Mouse (Mus musculus): ENCODE results near the gene Erc2. TPM values are rescaled to one million over a fixed set of nuclear protein-coding genes. Genes with fewer than 3 reads are reported as not detected.

The Erc2 gene
- total RNA-seq, 2 experiments from 2014 or later: 198 to 199 TPM

DNA sequence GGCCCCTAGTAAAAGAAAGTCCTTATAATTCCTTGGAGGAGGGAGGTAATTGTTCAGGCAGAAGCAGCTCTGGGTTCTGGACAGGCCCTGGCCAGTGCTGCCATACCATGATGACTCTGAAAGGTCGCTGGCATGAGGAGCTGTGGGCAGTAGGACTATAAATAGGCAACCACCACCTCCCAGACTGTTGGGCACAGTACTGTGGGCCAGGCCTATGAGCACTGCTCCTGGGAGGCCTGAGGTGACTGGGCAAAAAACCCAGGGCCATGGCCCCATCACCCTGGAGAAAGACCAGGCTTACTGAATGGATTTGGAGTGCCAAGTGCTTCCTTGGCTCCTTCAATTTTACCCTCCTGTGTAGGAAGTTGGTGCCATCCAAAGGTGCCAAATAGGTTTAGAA is 898.9 kb downstream of the Erc2 start:
- DNase-seq (ENCODE audit: low spot score in 2 of 2): no peak

DNA sequence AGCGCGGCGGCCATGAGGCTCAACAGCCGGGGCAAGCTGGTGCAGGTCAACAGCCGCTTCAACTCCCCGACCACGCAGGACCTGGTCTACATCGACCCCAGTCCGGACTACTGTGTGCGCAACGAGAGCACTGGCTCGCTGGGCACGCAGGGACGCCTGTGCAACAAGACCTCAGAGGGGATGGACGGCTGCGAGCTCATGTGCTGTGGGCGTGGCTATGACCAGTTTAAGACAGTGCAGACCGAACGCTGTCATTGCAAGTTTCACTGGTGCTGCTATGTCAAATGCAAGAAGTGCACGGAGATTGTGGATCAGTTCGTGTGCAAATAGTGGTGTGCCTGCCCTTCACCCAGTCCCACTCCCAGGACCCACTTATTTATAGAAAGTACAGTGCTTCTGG is 900.4 kb downstream of the Erc2 start:
- no peak for DNase-seq (ENCODE audit: low spot score in 2 of 2)

DNA sequence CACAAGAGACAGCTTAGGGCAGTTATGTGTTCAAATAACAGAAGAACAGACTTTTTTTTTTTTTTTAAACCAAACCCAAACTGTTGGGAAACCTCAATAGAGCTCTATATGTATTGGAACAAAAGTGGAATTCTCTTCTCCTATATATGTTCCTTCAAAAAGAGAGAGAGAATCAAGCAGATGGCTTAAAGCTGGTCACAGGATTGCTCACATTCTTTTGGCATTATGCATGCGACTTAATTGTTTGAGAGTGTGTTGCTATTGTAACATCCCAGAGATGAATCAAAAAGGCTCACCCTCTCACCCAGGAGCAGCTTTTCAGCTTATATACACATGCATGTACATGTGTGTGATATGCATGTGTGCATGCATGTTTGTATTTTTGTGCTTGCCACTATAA is 903.3 kb downstream of the Erc2 start:
- DNase-seq (ENCODE audit: low spot score in 2 of 2): no peak

Other genes with a start within 250 kb of the Erc2 start
- gene Fam208a, start 193.6 kb upstream of the Erc2 start, total RNA-seq (2021): 10 to 100 TPM; 29.4 to 30.6 TPM
- 10 to 100 TPM; 16.9 to 17.4 TPM for gene Ccdc66, start 114.0 kb upstream of the Erc2 start, total RNA-seq (2021)